ENCODE assay signal across 8 mouse cellular contexts in genomic region chr8:19979536-19980345, GRCm38 (mm10).
DNase-seq lines count a peak whose midpoint lies in the region; ATAC-seq and TF ChIP-seq lines count a peak whose summit lies in the region.

No protein-coding gene starts in this region.

- peak; percentile 65 for TF ChIP-seq CTCF in bone marrow, adult 2 months (IDR thresholded peaks at IDR 0.05; ENCODE audit: control insufficient read depth, insufficient read depth, low read length)

- H3K4me3 ChIP-seq in bone marrow, adult 2 months (replicated peaks; ENCODE audit: control insufficient read depth, low read depth, low read length) = peak overlapping the region; percentile 75
- H3K4me3 ChIP-seq in embryonic facial prominence, embryonic 15.5 days (replicated peaks) = peak overlapping the region; percentile 49
- peak overlapping the region; percentile 61 for H3K4me3 ChIP-seq in liver, embryonic 12.5 days
- H3K4me3 ChIP-seq in stomach, embryonic 15.5 days (replicated peaks) = peak overlapping the region; percentile 57

- H3K9me3 ChIP-seq in embryonic facial prominence, embryonic 15.5 days (replicated peaks) = no peaks in the 10 kb centered on the region
- 0 out of 2 replicates have a peak, but pooled peaks cover 5% of the 10 kb centered on the region for H3K9me3 ChIP-seq in liver, embryonic 12.5 days (replicated peaks)
- H3K9me3 ChIP-seq in stomach, embryonic 15.5 days = 0 out of 2 replicates have a peak, but pooled peaks cover 3% of the 10 kb centered on the region

- H3K27ac ChIP-seq in bone marrow, adult 2 months (ENCODE audit: control insufficient read depth, insufficient read depth, low read depth, low read length, poor library complexity) = no peak overlapping the region
- H3K27ac ChIP-seq in embryonic facial prominence, embryonic 15.5 days (replicated peaks) = no peak overlapping the region
- no peak overlapping the region for H3K27ac ChIP-seq in liver, embryonic 12.5 days
- no peak overlapping the region for H3K27ac ChIP-seq in stomach, embryonic 15.5 days

- H3K9ac ChIP-seq in embryonic facial prominence, embryonic 15.5 days = peak overlapping the region; percentile 33
- peak overlapping the region; percentile 69 for H3K9ac ChIP-seq in liver, embryonic 12.5 days
- peak overlapping the region; percentile 56 for H3K9ac ChIP-seq in stomach, embryonic 15.5 days

- no peaks in the 10 kb centered on the region for H3K27me3 ChIP-seq in embryonic facial prominence, embryonic 15.5 days
- H3K27me3 ChIP-seq in liver, embryonic 12.5 days (replicated peaks) = no peaks in the 10 kb centered on the region
- no peaks in the 10 kb centered on the region for H3K27me3 ChIP-seq in stomach, embryonic 15.5 days (replicated peaks)

- no peaks in the 10 kb centered on the region for H3K4me1 ChIP-seq in bone marrow, adult 2 months (ENCODE audit: control insufficient read depth, insufficient read depth, low read length)
- no peaks in the 10 kb centered on the region for H3K4me1 ChIP-seq in embryonic facial prominence, embryonic 15.5 days
- peaks cover 6% of the 10 kb centered on the region; the same call in 1 of the 2 replicates for H3K4me1 ChIP-seq in liver, embryonic 12.5 days
- no peaks in the 10 kb centered on the region for H3K4me1 ChIP-seq in stomach, embryonic 15.5 days

- WGBS in bone marrow, adult 2 months = 12% methylated on average over 42 of the region's 42 CpGs
- WGBS in embryonic facial prominence, embryonic 15.5 days = 7% methylated on average over 42 of the region's 42 CpGs
- 7% methylated on average over 42 of the region's 42 CpGs for WGBS in liver, embryonic 12.5 days (ENCODE audit: insufficient replicate concordance)
- 8% methylated on average over 40 of the region's 42 CpGs for WGBS in stomach, embryonic 15.5 days

- peak overlapping the region; percentile 57 for H3K4me2 ChIP-seq in embryonic facial prominence, embryonic 15.5 days (replicated peaks)
- peak overlapping the region; percentile 78 for H3K4me2 ChIP-seq in liver, embryonic 12.5 days
- H3K4me2 ChIP-seq in stomach, embryonic 15.5 days = peak overlapping the region; percentile 83

- ATAC-seq in embryonic facial prominence, embryonic 15.5 days (ENCODE audit: insufficient number of reproducible peaks, low FRiP score, low TSS enrichment, low read depth) = peak; percentile 84
- ATAC-seq in liver, embryonic 12.5 days = peak; percentile 93
- ATAC-seq in stomach, embryonic 15.5 days (ENCODE audit: insufficient read depth, low FRiP score, low read depth) = peak; percentile 96

- peak; percentile 42; the same call in 1 of the 2 replicates for TF ChIP-seq POLR2A in bone marrow, adult 2 months (IDR thresholded peaks at IDR 0.05; ENCODE audit: borderline replicate concordance, control insufficient read depth, low read depth, low read length)

- peaks cover 5% of the 10 kb centered on the region; the same call in 1 of the 2 replicates for H3K36me3 ChIP-seq in embryonic facial prominence, embryonic 15.5 days
- H3K36me3 ChIP-seq in liver, embryonic 12.5 days = peaks cover 12% of the 10 kb centered on the region; the same call in 1 of the 2 replicates
- no peaks in the 10 kb centered on the region for H3K36me3 ChIP-seq in stomach, embryonic 15.5 days

- peak; percentile 29 for DNase-seq in 3T3-L1 (ENCODE audit: low read depth, low spot score)
- peak; percentile 58 to 59 for DNase-seq in heart, adult 9 months (ENCODE audit: low spot score in 2 of 2)
- DNase-seq in kidney, adult 9 months = peak; percentile 72
- DNase-seq in neural tube, embryonic 10.5 days (ENCODE audit: extremely low spot score, low spot score) = peak; percentile 78
